Mouse (Mus musculus) heart, embryonic 12.5 days (tissue): ENCODE results near the gene Vsig8. TPM values are rescaled to one million over a fixed set of nuclear protein-coding genes. Genes with fewer than 3 reads are reported as not detected.

Source experiments
- ATAC-seq: fragments of 200-750 bp; cut with Nextera tagmentation; 2 replicates; pipeline ENCODE4 v1.8.0; 2017; ENCODE audit warnings: moderate TSS enrichment, moderate library complexity; ENCODE audit not compliant: insufficient number of reproducible peaks, low FRiP score
- H3K27ac ChIP-seq: fragments of 300-500 bp; sonication (generic); 2 replicates; pipeline ENCODE4 v1.5.1; 2016; ENCODE audit warnings: mild to moderate bottlenecking, moderate library complexity; ENCODE audit not compliant: poor library complexity, severe bottlenecking
- H3K27me3 ChIP-seq: fragments of 300-500 bp; sonication (generic); replicated peaks from 2 replicates; pipeline ENCODE4 v1.6.1; 2016; ENCODE audit warnings: mild to moderate bottlenecking, moderate library complexity
- H3K36me3 ChIP-seq: fragments of 300-500 bp; sonication (generic); 2 replicates; pipeline ENCODE4 v1.6.1; 2016; ENCODE audit warnings: mild to moderate bottlenecking, moderate library complexity
- H3K4me1 ChIP-seq: fragments of 300-500 bp; sonication (generic); replicated peaks from 2 replicates; pipeline ENCODE4 v1.6.1; 2016; ENCODE audit warnings: mild to moderate bottlenecking
- H3K4me2 ChIP-seq: fragments of 300-500 bp; sonication (generic); 2 replicates; pipeline ENCODE4 v1.6.1; 2016; ENCODE audit warnings: mild to moderate bottlenecking, moderate library complexity
- H3K4me3 ChIP-seq: fragments of 300-500 bp; sonication (generic); 2 replicates; pipeline ENCODE4 v1.5.1; 2016; ENCODE audit warnings: mild to moderate bottlenecking
- H3K9ac ChIP-seq: fragments of 300-500 bp; sonication (generic); 2 replicates; pipeline ENCODE4 v1.6.1; 2016; ENCODE audit warnings: mild to moderate bottlenecking, moderate library complexity
- H3K9me3 ChIP-seq: fragments of 300-500 bp; sonication (generic); replicated peaks from 2 replicates; pipeline ENCODE4 v1.6.1; 2016; ENCODE audit warnings: mild to moderate bottlenecking, moderate library complexity
- WGBS: fragments of 180-500 bp; shearing (Covaris S2); methylation state at CpG from one replicate; pipeline ENCODE4 v1.1.7; 2016; 5-methylcytosine and 5-hydroxymethylcytosine counted together
- polyA plus RNA-seq: library from polyadenylated mRNA; unstranded; fragments of >200 nt; fragmentation: Nextera tagmentation; extraction: Ambion mirVana; gene quantifications from 2 replicates; pipeline ENCODE4 v1.2.1, GENCODE M21; 2016

Gene Vsig8
- polyA plus RNA-seq, 1 experiment from 2014 or later: 0.33 TPM

- Histone ChIP-seq H3K4me2 (no peak within 1 kb of the TSS), H3K4me3 (no peak within 1 kb of the TSS), H3K9me3 (no peaks in the 10 kb centered on the region), H3K4me1 (peaks cover 7% of the 10 kb centered on the region), H3K36me3 (no peaks in the 10 kb centered on the region), H3K9ac (no peak within 1 kb of the TSS), H3K27ac (no peak within 1 kb of the TSS), H3K27me3 (peaks cover 9% of the 10 kb centered on the region)
- 76% methylated on average over 7 of the region's 7 CpGs for WGBS
- no peak for ATAC-seq
Observed at GRCm38 (mm10) chr1:172590385-172590784, 34.6 kb downstream of the Vsig8 start, which contains the start of gene Slamf8. Gene Slamf8, minus strand, starts transcription at chr1:172590568.

DNA sequence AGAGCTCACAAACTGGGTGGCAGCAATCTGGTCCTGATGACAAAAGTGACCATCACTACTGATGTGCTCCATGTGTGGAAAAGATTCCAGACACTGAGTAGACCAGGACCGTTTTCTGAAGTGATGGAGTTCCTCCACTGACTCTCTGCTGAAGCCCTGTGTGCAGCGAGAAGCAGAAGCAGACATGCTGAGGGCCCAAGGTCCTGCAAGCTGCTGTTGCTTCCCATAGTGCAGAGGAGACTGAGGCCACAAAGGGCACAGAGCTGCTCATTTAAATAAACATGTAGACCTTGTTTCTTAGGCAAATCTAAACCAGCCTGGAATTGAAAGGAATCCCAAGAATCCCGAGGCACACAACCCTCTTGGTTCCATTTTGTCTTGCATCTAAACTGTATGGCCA, 37.6 kb downstream of the Vsig8 start:
- Histone ChIP-seq H3K9ac (no peak overlapping the region), H3K36me3 (no peaks in the 10 kb centered on the region), H3K4me3 (no peak overlapping the region), H3K4me2 (no peak overlapping the region), H3K9me3 (no peaks in the 10 kb centered on the region), H3K27ac (no peak overlapping the region), H3K4me1 (no peaks in the 10 kb centered on the region), H3K27me3 (no peaks in the 10 kb centered on the region)
- 73% methylated on average over 3 of the region's 3 CpGs for WGBS
- no peak for ATAC-seq

DNA sequence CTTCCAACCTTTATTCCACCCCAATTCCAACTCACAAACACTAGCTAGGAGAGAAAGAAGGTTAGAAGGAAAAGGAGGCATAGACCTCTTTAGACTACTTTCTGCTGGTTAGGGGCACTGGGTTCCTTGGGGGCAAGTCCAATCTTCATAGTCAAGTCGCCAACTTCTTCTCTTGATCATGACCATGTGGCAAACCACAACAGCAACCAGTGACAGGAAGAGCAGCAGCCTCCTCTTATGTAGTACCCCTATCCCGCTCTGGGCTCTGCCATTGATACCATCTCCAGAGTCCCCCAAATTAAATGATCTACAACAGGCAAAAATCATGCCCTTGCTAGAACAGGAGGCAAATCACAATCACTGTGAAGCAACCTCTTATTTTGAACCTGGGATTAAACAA, 38.2 kb downstream of the Vsig8 start:
- H3K27ac ChIP-seq: no peak overlapping the region
- WGBS: 69% methylated on average over 2 of the region's 2 CpGs
- H3K9ac ChIP-seq: no peak overlapping the region
- H3K4me1 ChIP-seq: no peaks in the 10 kb centered on the region
- no peaks in the 10 kb centered on the region for H3K36me3 ChIP-seq
- no peak overlapping the region for H3K4me3 ChIP-seq
- no peaks in the 10 kb centered on the region; the same call in 1 of the 2 replicates for H3K27me3 ChIP-seq
- no peaks in the 10 kb centered on the region for H3K9me3 ChIP-seq
- ATAC-seq: no peak
- no peak overlapping the region for H3K4me2 ChIP-seq

- Histone ChIP-seq H3K4me2 (no peak overlapping the region), H3K27ac (no peak overlapping the region), H3K36me3 (no peaks in the 10 kb centered on the region), H3K9ac (no peak overlapping the region), H3K9me3 (no peaks in the 10 kb centered on the region), H3K4me1 (no peaks in the 10 kb centered on the region), H3K27me3 (no peaks in the 10 kb centered on the region; the same call in 1 of the 2 replicates), H3K4me3 (no peak overlapping the region)
- ATAC-seq: no peak
Observed at GRCm38 (mm10) chr1:172594495-172594894, 38.8 kb downstream of the Vsig8 start.

- H3K36me3 ChIP-seq: no peaks in the 10 kb centered on the region
- WGBS: 44% methylated on average over 1 of the region's 1 CpGs
Observed at GRCm38 (mm10) chr1:172602326-172602725, 46.6 kb downstream of the Vsig8 start, which contains the start of gene Fcrl6. Gene Fcrl6, minus strand, starts transcription at chr1:172602551.

DNA sequence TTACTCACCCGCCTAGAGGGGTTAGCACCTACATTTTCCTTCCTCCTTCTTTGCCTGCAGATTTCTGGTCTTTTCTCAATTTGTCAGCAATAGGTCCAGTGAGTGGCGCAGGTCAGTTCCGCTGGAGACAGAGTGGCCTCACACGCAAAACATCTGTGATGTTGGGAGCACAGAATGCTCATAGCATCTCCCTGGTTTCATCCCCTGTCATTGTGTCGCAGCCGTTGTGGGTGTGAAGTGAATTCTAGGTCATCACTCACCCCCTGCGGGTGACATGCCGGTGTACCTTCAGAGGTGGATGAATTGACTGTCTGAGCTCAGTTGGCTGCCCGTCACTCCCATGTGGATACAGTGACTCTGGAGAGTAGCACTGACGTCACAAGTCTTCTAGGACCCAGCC, 55.6 kb downstream of the Vsig8 start:
- ATAC-seq: no peak
- Histone ChIP-seq H3K4me1 (no peaks in the 10 kb centered on the region), H3K27ac (no peak overlapping the region), H3K9ac (no peak overlapping the region), H3K4me2 (no peak overlapping the region), H3K9me3 (no peaks in the 10 kb centered on the region), H3K4me3 (no peak overlapping the region), H3K36me3 (no peaks in the 10 kb centered on the region), H3K27me3 (0 out of 2 replicates have a peak, but pooled peaks cover 9% of the 10 kb centered on the region)
- 73% methylated on average over 10 of the region's 10 CpGs for WGBS

More at GRCm38 (mm10) chr1:172602326-172602725, 46.6 kb downstream of the Vsig8 start, which contains the start of gene Fcrl6:
- Histone ChIP-seq H3K9ac (no peak within 1 kb of the TSS), H3K4me3 (no peak within 1 kb of the TSS), H3K4me2 (no peak within 1 kb of the TSS), H3K27ac (no peak within 1 kb of the TSS), H3K4me1 (no peaks in the 10 kb centered on the region), H3K27me3 (peaks cover 5% of the 10 kb centered on the region; the same call in 1 of the 2 replicates), H3K9me3 (no peaks in the 10 kb centered on the region)
- no peak for ATAC-seq

GRCm38 (mm10) chr1:172612745-172613144, 57.0 kb downstream of the Vsig8 start:
- no peak overlapping the region for H3K4me3 ChIP-seq
- no peak overlapping the region for H3K27ac ChIP-seq
- no peak overlapping the region for H3K4me2 ChIP-seq
- H3K9ac ChIP-seq: no peak overlapping the region
- no peak for ATAC-seq
- H3K27me3 ChIP-seq: 0 out of 2 replicates have a peak, but pooled peaks cover 9% of the 10 kb centered on the region
- no peaks in the 10 kb centered on the region for H3K9me3 ChIP-seq
- no peaks in the 10 kb centered on the region for H3K36me3 ChIP-seq
- H3K4me1 ChIP-seq: 0 out of 2 replicates have a peak, but pooled peaks cover 5% of the 10 kb centered on the region
- 50% methylated on average over 1 of the region's 1 CpGs for WGBS

Other genes starting within 250 kb of the Vsig8 start
- gene Kcnj9, start 226.6 kb upstream of the Vsig8 start, polyA plus RNA-seq: not detected in 2 replicates
- gene Kcnj10, start 214.7 kb upstream of the Vsig8 start, polyA plus RNA-seq: not detected in 2 replicates
- gene Pigm, start 179.4 kb upstream of the Vsig8 start, polyA plus RNA-seq: 8.5 and 9.4 TPM in 2 replicates
- gene Slamf9, start 80.6 kb upstream of the Vsig8 start, polyA plus RNA-seq: 0.95 and 1.3 TPM in 2 replicates
- 11.4 and 11.8 TPM in 2 replicates for gene Igsf9, start 74.2 kb upstream of the Vsig8 start, polyA plus RNA-seq
- gene Tagln2, start 55.9 kb upstream of the Vsig8 start, polyA plus RNA-seq: 351 and 387 TPM in 2 replicates
- 1.7 and 3.0 TPM in 2 replicates for gene Cfap45, start 35.1 kb upstream of the Vsig8 start, polyA plus RNA-seq
- not detected in 2 replicates for gene Slamf8, start 34.6 kb downstream of the Vsig8 start, polyA plus RNA-seq
- gene Fcrl6, start 46.6 kb downstream of the Vsig8 start, polyA plus RNA-seq: not detected in 2 replicates
- gene Dusp23, start 77.0 kb downstream of the Vsig8 start, polyA plus RNA-seq: 11.3 and 11.6 TPM in 2 replicates
- 0.10 TPM in 1 of 2 replicates, not detected in the other for gene Crp, start 142.1 kb downstream of the Vsig8 start, polyA plus RNA-seq